Mouse (Mus musculus): ENCODE measurements around the gene Pxt1. TPM values are rescaled to one million over a fixed set of nuclear protein-coding genes. Genes with fewer than 3 reads are reported as not detected.

Gene Pxt1
- polyA plus RNA-seq, 1 experiment from 2014 or later, result not detected

DNA sequence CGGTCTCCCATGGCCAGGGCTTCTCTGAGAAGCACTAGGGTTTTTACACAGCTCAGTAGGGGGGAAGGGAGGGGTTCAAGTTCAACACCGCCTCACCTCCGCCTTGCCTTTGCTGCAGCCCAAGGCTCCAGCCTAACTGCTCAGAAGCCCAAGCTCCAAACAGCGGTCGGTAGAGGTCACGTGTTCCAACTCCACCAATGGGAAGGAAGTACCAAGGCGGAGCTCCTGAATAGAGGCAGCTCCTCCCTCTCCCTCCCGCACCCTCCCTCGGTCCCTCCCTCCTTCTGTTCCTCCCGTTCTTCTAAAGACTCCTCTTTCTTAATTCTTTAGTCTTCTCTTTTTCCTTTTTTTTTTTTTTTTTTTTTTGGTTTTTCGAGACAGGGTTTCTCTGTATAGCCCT, 1.5 kb downstream of the Pxt1 start:
- WGBS, result 72% methylated on average over 10 of the region's 11 CpGs
- no peak overlapping the region for H3K27ac ChIP-seq (replicated peaks)
- H3K9ac ChIP-seq, result no peak overlapping the region
- H3K4me2 ChIP-seq, result no peak overlapping the region
- H3K36me3 ChIP-seq, result no peaks in the 10 kb centered on the region
- ATAC-seq (ENCODE audit: low read depth), result no peak
- no peaks in the 10 kb centered on the region for H3K27me3 ChIP-seq
- H3K4me1 ChIP-seq (replicated peaks), result no peaks in the 10 kb centered on the region
- no peaks in the 10 kb centered on the region for H3K9me3 ChIP-seq
- no peak overlapping the region for H3K4me3 ChIP-seq

DNA sequence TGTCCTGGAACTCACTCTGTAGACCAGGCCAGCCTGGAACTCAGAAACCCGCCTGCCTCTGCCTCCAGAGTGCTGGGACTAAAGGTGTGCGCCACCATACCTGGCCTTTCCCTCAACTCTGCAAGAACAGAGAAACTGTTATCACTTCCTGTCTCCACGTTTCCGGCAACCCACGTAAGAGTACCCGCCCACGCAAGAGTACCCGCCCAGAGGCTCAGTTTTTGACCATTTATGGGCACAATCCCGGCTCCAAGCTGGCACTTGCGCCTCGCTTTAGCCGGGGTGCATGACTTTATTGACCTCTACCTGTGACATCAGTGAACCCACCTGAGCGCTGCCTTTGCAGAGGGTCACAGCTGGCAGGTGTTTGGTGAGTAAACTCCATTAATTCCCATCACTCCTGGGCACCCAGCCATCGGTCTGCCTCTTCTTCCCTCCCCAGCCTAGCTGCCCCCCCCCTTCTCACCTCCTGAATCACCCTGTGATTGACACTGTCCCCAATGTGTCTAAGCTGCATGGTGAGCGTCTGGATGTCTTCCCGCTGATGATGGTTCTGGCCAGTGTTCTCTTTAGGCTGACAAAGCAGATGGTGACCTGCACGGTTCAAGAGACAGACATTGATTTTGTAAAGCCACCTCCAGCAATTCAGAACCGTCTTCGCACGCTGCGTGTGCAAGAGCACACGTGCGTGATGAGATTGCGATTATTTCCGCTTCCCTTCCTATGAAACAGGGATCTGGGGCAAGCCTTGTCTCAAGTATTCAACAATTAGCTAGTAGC, 2.7 kb downstream of the Pxt1 start:
- H3K27ac ChIP-seq (replicated peaks), result no peak overlapping the region
- no peaks in the 10 kb centered on the region for H3K27me3 ChIP-seq
- no peak overlapping the region for H3K4me3 ChIP-seq
- ATAC-seq (ENCODE audit: low read depth), result no peak
- WGBS, result 88% methylated on average over 25 of the region's 25 CpGs
- H3K9me3 ChIP-seq, result no peaks in the 10 kb centered on the region
- H3K4me2 ChIP-seq, result no peak overlapping the region
- H3K36me3 ChIP-seq, result no peaks in the 10 kb centered on the region
- H3K4me1 ChIP-seq (replicated peaks), result no peaks in the 10 kb centered on the region
- no peak overlapping the region for H3K9ac ChIP-seq

GRCm38 (mm10) chr17:28936622-28937345, 6.9 kb downstream of the Pxt1 start:
- no peak overlapping the region for H3K9ac ChIP-seq
- H3K4me2 ChIP-seq, result no peak overlapping the region
- H3K9me3 ChIP-seq, result no peaks in the 10 kb centered on the region
- no peaks in the 10 kb centered on the region for H3K36me3 ChIP-seq
- WGBS, result 78% methylated on average over 10 of the region's 10 CpGs
- no peaks in the 10 kb centered on the region for H3K4me1 ChIP-seq (replicated peaks)
- no peak overlapping the region for H3K4me3 ChIP-seq
- ATAC-seq (ENCODE audit: low read depth), result no peak
- H3K27me3 ChIP-seq, result no peaks in the 10 kb centered on the region
- no peak overlapping the region for H3K27ac ChIP-seq (replicated peaks)

DNA sequence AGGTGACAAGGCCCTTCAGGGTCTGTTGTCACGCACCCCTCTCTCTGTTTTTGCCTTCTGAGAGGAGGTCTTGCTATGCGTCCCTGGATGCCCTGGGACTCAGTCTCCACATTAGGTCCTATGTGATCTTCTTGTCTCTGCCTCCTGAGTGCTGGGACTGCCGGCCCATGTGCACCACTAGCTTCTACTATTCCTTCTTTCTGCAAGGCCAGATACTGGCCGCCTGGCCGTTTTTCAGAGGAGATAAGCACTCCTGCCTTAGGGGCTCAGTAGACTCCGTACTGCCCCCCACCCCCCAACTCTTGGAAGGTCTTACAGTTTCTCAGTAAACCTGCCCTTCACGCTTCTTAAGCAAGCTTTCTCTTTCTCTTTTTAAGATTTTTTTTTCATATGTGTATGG, 7.5 kb downstream of the Pxt1 start:
- H3K4me1 ChIP-seq (replicated peaks), result no peaks in the 10 kb centered on the region
- 89% methylated on average over 7 of the region's 7 CpGs for WGBS
- H3K4me2 ChIP-seq, result no peak overlapping the region
- H3K36me3 ChIP-seq, result no peaks in the 10 kb centered on the region
- no peak overlapping the region for H3K27ac ChIP-seq (replicated peaks)
- H3K4me3 ChIP-seq, result no peak overlapping the region
- H3K9me3 ChIP-seq, result no peaks in the 10 kb centered on the region
- no peak overlapping the region for H3K9ac ChIP-seq
- ATAC-seq (ENCODE audit: low read depth), result no peak
- H3K27me3 ChIP-seq, result no peaks in the 10 kb centered on the region

DNA sequence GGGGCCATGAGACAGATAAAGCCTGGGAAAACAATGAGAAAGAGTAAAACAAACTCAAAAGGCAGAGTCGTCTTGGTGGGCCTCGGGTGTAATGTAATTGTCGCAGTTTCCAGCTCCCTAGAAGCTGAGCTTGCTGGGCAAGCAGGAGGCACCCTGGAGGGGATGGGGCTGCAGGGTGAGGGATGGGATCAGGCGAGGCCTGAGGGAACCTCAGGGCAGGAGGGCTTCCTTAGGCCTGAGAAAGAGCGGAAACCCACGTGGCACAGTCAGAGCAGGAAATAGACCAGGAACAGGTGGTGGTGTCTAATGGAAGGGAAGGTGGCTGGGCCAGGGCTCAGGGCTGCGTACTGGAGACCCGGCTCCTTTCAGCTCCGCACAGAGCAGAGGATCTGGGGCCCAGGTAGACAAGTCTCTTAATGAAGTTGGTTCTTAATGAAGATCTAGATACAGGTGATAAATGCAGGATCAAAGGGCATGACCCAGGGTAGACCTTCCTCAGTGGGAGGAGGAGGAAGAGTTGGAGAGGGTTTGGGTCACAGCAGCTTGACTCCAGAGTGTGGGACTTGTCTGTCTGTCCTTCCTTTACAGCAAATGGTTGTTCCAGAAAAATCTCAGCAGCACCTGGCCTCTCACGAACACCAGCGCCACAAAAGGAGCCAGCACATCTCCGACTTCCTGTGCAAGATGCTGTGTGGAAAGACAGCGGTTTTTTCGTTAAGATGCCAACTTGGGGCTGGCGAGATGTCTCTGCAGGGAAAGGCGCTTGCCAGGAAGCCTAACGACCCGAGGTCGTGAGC, 9.3 kb downstream of the Pxt1 start:
- peaks cover 10% of the 10 kb centered on the region for H3K4me1 ChIP-seq (replicated peaks)

DNA sequence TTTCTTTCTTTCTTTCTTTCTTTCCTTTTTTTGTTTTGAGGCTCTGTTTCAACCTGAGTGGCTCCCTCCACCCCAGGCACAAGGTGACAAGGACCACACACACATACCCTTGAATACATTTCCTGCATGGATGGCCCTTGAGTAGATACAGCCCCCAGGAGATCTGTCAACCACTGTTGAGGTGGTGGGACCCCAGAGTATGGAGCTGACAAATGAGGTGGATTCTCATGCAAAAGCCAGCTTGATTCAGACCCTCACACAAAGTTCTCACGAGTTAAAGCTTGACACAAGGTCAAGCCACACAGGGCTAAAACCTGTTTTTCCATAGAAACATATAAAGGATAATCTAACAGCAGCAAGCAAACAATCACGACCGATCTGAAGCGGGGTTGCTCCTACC, 11.4 kb downstream of the Pxt1 start:
- 95% methylated on average over 4 of the region's 4 CpGs for WGBS

More for the DNA sequence above, 9.3 kb downstream of the Pxt1 start:
- WGBS, result 77% methylated on average over 19 of the region's 19 CpGs
- Histone ChIP-seq H3K36me3 (no peaks in the 10 kb centered on the region), H3K9me3 (no peaks in the 10 kb centered on the region), H3K27me3 (no peaks in the 10 kb centered on the region), H3K9ac (no peak overlapping the region), H3K4me3 (no peak overlapping the region), H3K4me2 (no peak overlapping the region), H3K27ac (replicated peaks) (no peak overlapping the region)
- no peak for ATAC-seq (ENCODE audit: low read depth)

GRCm38 (mm10) chr17:28931436-28932211, 12.0 kb downstream of the Pxt1 start:
- no peak for ATAC-seq (ENCODE audit: low read depth)
- Histone ChIP-seq H3K27ac (replicated peaks) (no peak overlapping the region), H3K27me3 (no peaks in the 10 kb centered on the region), H3K9me3 (no peaks in the 10 kb centered on the region), H3K4me3 (no peak overlapping the region), H3K9ac (no peak overlapping the region), H3K4me2 (no peak overlapping the region), H3K4me1 (replicated peaks) (peaks cover 10% of the 10 kb centered on the region), H3K36me3 (no peaks in the 10 kb centered on the region)
- 89% methylated on average over 18 of the region's 18 CpGs for WGBS

More for the DNA sequence above, 11.4 kb downstream of the Pxt1 start:
- no peak for ATAC-seq (ENCODE audit: low read depth)
- H3K9me3 ChIP-seq, result no peaks in the 10 kb centered on the region
- no peak overlapping the region for H3K27ac ChIP-seq (replicated peaks)
- H3K36me3 ChIP-seq, result no peaks in the 10 kb centered on the region
- no peaks in the 10 kb centered on the region for H3K27me3 ChIP-seq
- H3K4me1 ChIP-seq (replicated peaks), result peaks cover 10% of the 10 kb centered on the region
- H3K4me2 ChIP-seq, result no peak overlapping the region
- H3K4me3 ChIP-seq, result no peak overlapping the region
- no peak overlapping the region for H3K9ac ChIP-seq

DNA sequence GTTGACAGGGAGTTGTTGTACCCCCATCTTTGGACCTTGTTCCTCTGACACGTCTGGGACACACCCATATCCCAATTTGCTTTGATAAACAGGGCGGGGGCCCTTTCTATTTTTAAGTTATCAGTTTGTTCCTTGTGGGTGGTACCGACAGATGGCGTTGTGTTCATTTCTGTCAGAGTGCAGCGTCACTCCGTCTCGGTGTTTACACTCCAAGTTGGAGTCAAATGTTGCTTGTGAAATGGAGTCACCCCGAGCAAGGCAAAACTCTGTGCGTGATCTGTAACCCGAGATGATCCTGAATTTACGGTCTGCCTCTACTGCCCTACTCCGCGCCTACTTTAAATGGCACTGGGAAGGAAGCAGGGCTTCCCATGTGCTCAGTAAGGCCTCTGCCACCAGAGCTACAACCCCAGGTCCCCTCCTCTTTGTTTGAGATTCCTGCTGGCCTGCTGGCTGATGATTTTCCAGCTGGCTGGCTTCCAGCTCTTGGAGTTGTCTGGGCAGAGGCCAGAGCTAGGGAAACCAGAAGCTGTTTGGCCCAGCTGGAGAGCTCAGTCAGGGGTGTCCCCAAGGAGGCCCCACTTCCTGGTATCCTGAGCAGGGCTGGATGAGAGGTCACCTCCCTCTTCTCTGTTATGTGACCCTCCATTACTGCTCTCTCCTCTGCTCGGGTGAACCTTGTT, 13.1 kb downstream of the Pxt1 start:
- peak overlapping the region; percentile 68 for H3K27ac ChIP-seq (replicated peaks)
- H3K27me3 ChIP-seq, result no peaks in the 10 kb centered on the region
- H3K4me1 ChIP-seq (replicated peaks), result peaks cover 10% of the 10 kb centered on the region
- H3K9ac ChIP-seq, result no peak overlapping the region
- 24% methylated on average over 14 of the region's 14 CpGs for WGBS
- no peak overlapping the region for H3K4me3 ChIP-seq
- H3K4me2 ChIP-seq, result peak overlapping the region; percentile 20
- H3K9me3 ChIP-seq, result no peaks in the 10 kb centered on the region
- ATAC-seq (ENCODE audit: low read depth), result peak; percentile 72
- no peaks in the 10 kb centered on the region for H3K36me3 ChIP-seq

GRCm38 (mm10) chr17:28929369-28929768, 14.3 kb downstream of the Pxt1 start:
- Histone ChIP-seq H3K4me1 (replicated peaks) (peaks cover 10% of the 10 kb centered on the region), H3K4me2 (no peak overlapping the region), H3K36me3 (no peaks in the 10 kb centered on the region), H3K27me3 (no peaks in the 10 kb centered on the region), H3K9ac (no peak overlapping the region), H3K4me3 (no peak overlapping the region), H3K9me3 (no peaks in the 10 kb centered on the region), H3K27ac (replicated peaks) (no peak overlapping the region)
- WGBS, result 88% methylated on average over 4 of the region's 4 CpGs
- no peak for ATAC-seq (ENCODE audit: low read depth)

- Histone ChIP-seq H3K27ac (replicated peaks) (no peak overlapping the region), H3K36me3 (no peaks in the 10 kb centered on the region), H3K4me2 (no peak overlapping the region), H3K27me3 (no peaks in the 10 kb centered on the region), H3K9me3 (no peaks in the 10 kb centered on the region), H3K4me1 (replicated peaks) (peaks cover 15% of the 10 kb centered on the region), H3K4me3 (no peak overlapping the region), H3K9ac (no peak overlapping the region)
- 79% methylated on average over 9 of the region's 9 CpGs for WGBS
- ATAC-seq (ENCODE audit: low read depth), result no peak
Observed at GRCm38 (mm10) chr17:28928004-28928403, 15.6 kb downstream of the Pxt1 start.

- ATAC-seq (ENCODE audit: low read depth), result no peak
- WGBS, result 50% methylated on average over 15 of the region's 15 CpGs
- H3K4me2 ChIP-seq, result no peak overlapping the region
- no peaks in the 10 kb centered on the region for H3K9me3 ChIP-seq
- no peaks in the 10 kb centered on the region for H3K27me3 ChIP-seq
- no peaks in the 10 kb centered on the region for H3K36me3 ChIP-seq
- no peak overlapping the region for H3K4me3 ChIP-seq
- H3K4me1 ChIP-seq (replicated peaks), result peaks cover 18% of the 10 kb centered on the region
- H3K27ac ChIP-seq (replicated peaks), result no peak overlapping the region
- no peak overlapping the region for H3K9ac ChIP-seq
Observed at GRCm38 (mm10) chr17:28926866-28927635, 16.6 kb downstream of the Pxt1 start.

Measured in neural tube, embryonic 13.5 days (tissue).